Mouse (Mus musculus): ENCODE results near the gene Nim1k.

Nim1k gene

DNA sequence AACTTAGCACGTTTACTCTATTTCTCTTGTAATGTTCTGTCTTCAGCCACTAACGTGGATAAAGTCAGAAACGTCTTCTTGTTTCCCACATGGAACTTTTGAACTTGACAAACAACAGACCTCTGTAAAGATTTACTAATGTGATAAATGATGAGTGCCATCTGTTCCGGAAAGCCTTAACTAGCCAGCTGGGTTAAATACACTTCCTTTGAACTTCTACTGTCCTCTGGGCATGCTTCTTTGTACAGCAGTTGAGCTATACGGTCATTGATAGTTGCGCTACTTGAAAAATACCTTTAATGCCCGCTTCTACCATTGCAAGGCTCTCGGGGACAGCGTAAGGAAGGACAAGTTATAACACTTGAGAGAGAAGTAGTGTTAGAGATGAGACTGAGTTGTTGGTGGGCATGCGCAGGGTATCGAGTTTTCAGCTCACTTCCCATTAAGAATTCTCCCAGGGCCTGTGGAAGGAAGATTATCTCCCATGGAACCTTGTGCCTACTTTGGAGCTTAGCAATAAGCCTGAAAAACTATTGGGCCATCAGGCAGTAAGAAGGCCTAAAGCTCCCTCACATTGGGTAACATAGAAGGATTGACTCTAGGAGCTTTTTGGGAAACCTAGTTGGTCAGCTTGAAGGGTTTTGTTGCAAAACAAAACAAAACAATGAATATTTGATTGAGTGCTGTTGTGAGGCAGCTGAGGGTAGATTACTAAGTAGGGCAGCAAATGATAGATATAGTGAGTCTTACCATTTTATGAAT lies 71.1 kb downstream of the Nim1k start:
- DNase-seq, result no peak

- no peak for DNase-seq
Measured at GRCm38 (mm10) chr13:119681161-119681560, 74.5 kb downstream of the Nim1k start.

- DNase-seq, result no peak
Measured at GRCm38 (mm10) chr13:119679721-119680120, 76.0 kb downstream of the Nim1k start.

DNA sequence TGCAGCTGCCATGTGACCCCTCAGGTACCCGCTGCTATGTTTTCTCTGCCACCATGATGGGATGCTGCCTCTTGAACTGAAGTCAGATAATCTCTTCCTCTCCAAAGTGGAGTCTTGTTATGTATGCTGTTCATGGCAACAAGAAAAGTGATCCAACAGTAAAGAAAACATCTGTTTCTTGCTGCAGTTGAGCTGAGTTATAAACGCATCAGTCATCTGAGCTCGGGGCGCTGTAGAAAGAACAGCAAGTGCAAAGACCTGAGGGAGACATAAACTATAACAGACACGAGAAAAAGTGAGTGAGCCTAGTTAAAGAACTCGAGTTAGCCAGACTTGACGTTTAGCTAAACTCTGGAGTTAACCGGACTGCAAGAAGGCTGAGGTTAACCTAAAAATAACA lies 76.9 kb downstream of the Nim1k start:
- DNase-seq, result no peak

DNA sequence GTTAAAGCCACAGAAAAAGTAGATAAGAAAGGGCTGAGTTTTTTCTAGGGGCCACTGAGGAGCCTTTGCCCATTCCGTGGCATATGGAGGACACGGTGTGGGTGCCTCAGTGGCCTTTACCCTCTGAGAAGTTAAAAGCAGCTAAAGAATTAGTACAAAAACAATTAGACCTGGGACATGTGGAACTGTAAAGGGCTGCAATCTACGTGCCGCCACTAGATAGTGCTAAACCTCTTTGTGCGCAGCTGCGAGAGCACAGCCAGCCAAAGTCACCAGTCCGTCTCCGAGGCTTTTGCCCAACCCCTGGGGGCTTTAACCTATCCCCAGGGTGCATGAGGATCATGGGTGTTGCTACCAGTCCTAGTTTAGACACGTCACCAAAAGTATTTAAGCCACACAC lies 94.3 kb downstream of the Nim1k start:
- peak; percentile 63 for DNase-seq

Measured in kidney, postnatal 10 days (tissue).